Mouse (Mus musculus) layer of hippocampus, adult 9-11 months (tissue): ENCODE data around the gene Akt3.
A peak's percentile ranks its signal among the peaks of the same experiment; 100 is the strongest.

ENCODE experiments used
- DNase-seq: peaks from one replicate; pipeline ENCODE4 v3.0.0; 2022

Akt3 gene

GRCm38 (mm10) chr1:177258034-177258342 is at the start of gene Akt3:
Gene Akt3 (minus strand): TSS chr1:177258203.
- no peak for DNase-seq

- DNase-seq, result no peak
Measured at GRCm38 (mm10) chr1:177307549-177307948, 49.5 kb upstream of the Akt3 start.

- peak; percentile 57 for DNase-seq
Measured at GRCm38 (mm10) chr1:177298231-177298630, 40.2 kb upstream of the Akt3 start.

GRCm38 (mm10) chr1:177286764-177287163 is 28.8 kb upstream of the Akt3 start:
- peak; percentile 77 for DNase-seq

GRCm38 (mm10) chr1:177281925-177282324 is 23.9 kb upstream of the Akt3 start:
- no peak for DNase-seq

- DNase-seq, result no peak
Measured at GRCm38 (mm10) chr1:177277361-177277760, 19.4 kb upstream of the Akt3 start.

GRCm38 (mm10) chr1:177267645-177268044 is 9.6 kb upstream of the Akt3 start:
- no peak for DNase-seq

- no peak for DNase-seq
Measured at GRCm38 (mm10) chr1:177262926-177263325, 4.9 kb upstream of the Akt3 start.

GRCm38 (mm10) chr1:177260796-177261195 is 2.8 kb upstream of the Akt3 start:
- DNase-seq, result no peak

GRCm38 (mm10) chr1:177259038-177259600 is 1.1 kb upstream of the Akt3 start:
- no peak for DNase-seq

- DNase-seq, result peak; percentile 74
Measured at GRCm38 (mm10) chr1:177258343-177259037, 487 bp upstream of the Akt3 start.

- peak; percentile 87 for DNase-seq
Measured at GRCm38 (mm10) chr1:177257178-177258033, 597 bp downstream of the Akt3 start.

- no peak for DNase-seq
Measured at GRCm38 (mm10) chr1:177248638-177249037, 9.4 kb downstream of the Akt3 start.

GRCm38 (mm10) chr1:177238368-177238767 is 19.6 kb downstream of the Akt3 start:
- no peak for DNase-seq

GRCm38 (mm10) chr1:177236695-177237094 is 21.3 kb downstream of the Akt3 start:
- DNase-seq, result no peak

- DNase-seq, result no peak
Measured at GRCm38 (mm10) chr1:177236249-177236648, 21.8 kb downstream of the Akt3 start.

- no peak for DNase-seq
Measured at GRCm38 (mm10) chr1:177234462-177234861, 23.5 kb downstream of the Akt3 start.

GRCm38 (mm10) chr1:177231122-177231521 is 26.9 kb downstream of the Akt3 start:
- no peak for DNase-seq

- DNase-seq, result no peak
Measured at GRCm38 (mm10) chr1:177198978-177199377, 59.0 kb downstream of the Akt3 start.

- DNase-seq, result no peak
Measured at GRCm38 (mm10) chr1:177195224-177195623, 62.8 kb downstream of the Akt3 start.

GRCm38 (mm10) chr1:177194324-177194723 is 63.7 kb downstream of the Akt3 start:
- no peak for DNase-seq

GRCm38 (mm10) chr1:177191623-177192022 is 66.4 kb downstream of the Akt3 start:
- no peak for DNase-seq

- DNase-seq, result no peak
Measured at GRCm38 (mm10) chr1:177190358-177190757, 67.6 kb downstream of the Akt3 start.

- peak; percentile 49 for DNase-seq
Measured at GRCm38 (mm10) chr1:177188708-177189107, 69.3 kb downstream of the Akt3 start.
